Mouse (Mus musculus) heart, postnatal 4 days (tissue): ENCODE data around the gene Pcid2. TPM values are rescaled to one million over a fixed set of nuclear protein-coding genes. Genes with fewer than 3 reads are reported as not detected.
"Not testable (repeated sequence)": the region's sequence is repeated elsewhere in the genome, so short reads cannot be mapped to it uniquely, and the experiment has no call there.

Experiments used
- DNase-seq: peaks from one replicate; pipeline ENCODE4 v3.0.0; 2021
- microRNA-seq, 2 experiments: library from miRNA; unstranded; fragments of <30 nt; microRNA quantifications; one replicate each; pipeline ENCODE4 v1.2.0; 2021 to 2022
- total RNA-seq, 2 experiments: library from RNA; stranded (reverse); gene quantifications; 2 replicates each; pipeline ENCODE4 v1.2.3; 2021

The Pcid2 gene
- total RNA-seq, 2 experiments from 2014 or later, result 14.0 TPM

DNA sequence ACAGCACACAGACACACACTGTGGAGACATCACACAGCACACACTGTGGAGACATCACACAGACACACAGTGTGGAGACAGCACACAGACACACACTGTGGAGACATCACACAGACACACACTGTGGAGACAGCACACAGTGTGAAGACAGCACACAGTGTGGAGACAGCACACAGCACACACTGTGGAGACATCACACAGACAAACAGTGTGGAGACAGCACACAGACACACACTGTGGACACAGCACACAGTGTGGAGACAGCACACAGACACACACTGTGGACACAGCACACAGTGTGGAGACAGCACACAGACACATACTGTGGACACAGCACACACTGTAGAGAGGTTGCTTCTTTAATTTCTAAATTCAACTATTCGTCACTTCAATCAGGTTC is 29.7 kb downstream of the Pcid2 start:
- DNase-seq, result not testable (repeated sequence)

DNA sequence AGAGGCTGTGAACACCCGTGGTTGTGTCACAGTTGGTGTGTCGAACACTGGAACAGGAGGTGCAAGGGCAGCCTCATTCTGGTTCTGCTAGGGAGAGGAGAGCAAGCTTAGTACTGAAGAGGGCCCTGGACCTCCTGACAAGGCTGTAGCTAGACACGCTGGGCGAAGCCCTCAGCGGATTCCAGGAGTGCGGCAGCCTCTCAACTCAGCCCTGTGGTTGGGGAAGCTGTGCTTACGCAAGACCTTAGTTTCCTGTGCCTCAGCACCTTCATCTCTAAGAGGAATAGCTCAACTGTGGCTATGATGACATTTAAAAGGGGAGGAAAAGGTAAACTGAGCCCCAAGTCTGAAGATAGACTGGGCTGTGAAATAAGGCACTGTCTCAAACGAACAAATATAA is 30.2 kb downstream of the Pcid2 start:
- no peak for DNase-seq

DNA sequence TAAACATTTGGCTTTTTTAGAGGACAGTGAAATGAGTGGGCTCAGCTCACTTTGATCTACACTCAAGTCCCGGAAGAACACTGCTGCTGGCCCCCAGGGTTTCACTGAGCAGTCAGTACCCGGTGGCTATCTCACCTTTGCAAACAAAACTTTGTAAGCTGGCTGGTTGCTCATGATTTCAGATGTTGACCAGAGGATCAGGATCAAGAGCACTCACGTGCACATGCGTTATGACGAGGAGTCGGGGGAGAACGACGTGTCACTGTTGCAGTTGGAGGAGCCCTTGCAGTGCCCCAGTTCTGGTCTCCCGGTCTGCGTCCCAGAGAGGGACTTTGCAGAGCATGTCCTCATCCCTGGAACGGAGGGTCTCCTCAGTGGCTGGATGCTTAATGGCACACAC is 32.0 kb downstream of the Pcid2 start:
- DNase-seq, result no peak

DNA sequence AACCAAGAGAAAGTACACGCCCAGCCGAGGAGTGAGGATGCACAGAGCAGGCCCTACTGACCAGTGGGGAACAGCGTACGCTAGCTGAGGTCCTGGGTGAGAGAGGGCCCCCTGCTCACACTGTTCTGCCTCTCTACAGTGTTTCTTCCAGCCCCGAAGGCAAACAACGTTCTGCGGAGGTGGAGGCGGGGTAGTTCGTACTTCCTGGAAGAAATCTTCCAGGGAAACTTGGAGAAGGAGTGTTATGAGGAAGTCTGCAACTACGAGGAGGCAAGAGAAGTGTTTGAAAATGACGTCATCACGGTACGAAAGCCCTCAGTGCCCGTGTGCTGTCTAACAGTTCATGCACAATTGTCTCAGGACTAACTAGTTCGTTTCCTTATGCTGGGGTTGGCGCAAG is 42.1 kb downstream of the Pcid2 start:
- DNase-seq, result no peak

DNA sequence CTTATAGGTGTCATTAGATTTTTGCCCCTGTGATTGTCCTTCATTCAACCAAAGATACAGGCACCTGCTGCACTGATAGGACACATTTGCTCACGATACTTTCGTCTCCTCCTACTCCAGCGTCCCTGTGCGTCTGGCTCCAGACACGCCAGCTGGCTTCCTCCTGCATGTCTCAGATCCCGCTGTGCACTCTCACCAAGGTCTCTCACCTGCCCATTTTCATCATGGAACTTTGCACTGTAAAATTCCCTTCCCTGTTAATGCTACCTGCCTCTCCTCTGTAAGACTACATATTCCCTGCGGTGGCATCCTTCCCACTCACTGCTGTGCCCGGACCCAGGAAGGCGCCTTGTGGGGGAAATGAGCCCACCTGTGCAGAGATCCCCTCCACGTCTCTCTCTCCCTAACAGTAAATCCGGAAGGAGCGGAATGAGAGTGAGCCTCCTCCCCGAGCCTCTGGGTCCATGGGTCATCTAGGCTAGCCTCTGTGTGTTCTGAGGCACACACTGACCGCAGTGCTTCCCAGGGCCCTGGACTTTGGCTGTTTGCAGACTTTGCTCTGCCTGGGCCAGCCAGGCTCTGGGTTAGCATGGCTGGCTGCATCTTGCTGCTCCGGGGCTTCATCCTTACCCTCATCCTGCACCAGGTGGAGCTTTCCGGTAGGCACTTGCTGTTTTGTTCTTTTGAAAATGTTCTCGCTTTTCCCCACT is 44.7 kb downstream of the Pcid2 start, which contains the start of gene Proz:
Gene Proz, plus strand, starts transcription at position 474 of the 710 bp plus-strand sequence.
- no peak for DNase-seq

DNA sequence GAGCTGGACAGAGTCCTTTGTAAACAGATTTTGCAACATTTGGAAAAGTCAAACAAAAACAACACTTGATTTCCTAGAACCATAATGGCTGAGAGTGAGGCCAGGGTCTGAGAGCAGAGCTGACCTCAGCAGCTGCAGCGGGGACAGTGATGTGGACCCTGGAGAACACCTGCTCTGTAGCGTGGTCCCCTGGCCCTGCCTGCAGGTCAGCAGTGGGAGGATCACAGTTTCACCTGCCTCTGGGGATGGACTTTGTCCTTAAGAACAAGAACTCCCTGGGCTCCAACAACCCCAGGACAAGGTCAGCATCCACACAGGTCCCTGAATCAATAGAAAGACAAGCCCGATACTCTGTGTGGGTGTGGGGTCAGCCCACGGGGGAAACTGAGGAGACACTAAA is 47.9 kb downstream of the Pcid2 start:
- no peak for DNase-seq

DNA sequence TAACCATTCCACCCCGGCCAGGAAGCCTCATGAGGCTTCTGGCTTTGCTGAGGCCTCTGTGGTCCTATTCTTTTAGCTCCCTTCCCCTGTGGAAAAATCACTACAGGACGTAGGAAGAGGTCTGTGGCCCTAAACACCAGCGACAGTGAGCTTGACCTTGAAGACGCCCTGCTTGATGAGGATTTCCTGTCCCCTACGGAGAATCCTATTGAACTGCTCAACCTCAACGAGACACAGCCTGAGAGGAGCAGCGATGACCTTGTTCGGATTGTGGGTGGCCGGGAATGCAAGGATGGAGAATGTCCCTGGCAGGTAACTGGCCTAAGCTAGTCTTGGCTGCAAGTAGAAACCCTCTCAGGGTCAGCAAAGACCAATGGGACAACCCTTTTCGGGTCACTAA is 54.7 kb downstream of the Pcid2 start:
- no peak for DNase-seq

DNA sequence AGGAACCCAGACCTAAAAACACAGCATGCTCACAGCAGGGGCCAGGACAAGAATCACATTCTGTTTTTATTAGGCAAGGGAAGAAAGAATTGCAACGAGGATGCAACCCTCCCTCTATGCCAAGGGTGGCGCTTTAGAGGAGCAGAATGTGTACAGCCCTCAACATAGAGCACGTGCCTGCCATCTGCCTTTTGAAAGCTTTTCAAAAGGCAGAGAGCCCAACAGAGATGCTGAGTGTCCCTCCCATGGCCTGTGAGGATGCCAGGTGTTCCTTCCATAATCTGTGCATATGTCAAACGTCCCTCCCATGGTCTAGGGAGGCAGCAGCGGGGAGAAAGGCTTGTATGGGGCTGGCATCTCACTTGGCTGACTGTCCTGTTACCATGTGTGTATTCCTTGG is 57.6 kb downstream of the Pcid2 start:
- no peak for DNase-seq

DNA sequence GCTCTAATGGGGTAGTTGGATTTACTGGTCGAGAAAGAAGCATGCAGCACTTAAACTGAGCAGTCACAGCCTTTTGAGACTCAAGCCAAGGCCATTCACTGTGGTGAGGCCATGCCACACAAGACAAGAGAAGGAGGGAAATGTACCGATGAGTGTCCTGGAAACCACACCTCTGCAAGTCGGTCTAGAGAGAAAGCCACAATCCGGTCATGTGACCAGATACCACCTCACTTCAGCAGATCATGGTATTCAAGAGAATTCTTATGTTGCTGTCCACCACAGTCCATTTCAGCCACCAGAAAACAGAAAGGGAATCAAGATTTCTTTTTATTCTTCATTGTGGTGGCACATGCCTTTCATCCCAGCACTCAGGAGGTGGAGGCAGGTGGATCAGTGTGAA is 63.8 kb downstream of the Pcid2 start:
- DNase-seq, result no peak

DNA sequence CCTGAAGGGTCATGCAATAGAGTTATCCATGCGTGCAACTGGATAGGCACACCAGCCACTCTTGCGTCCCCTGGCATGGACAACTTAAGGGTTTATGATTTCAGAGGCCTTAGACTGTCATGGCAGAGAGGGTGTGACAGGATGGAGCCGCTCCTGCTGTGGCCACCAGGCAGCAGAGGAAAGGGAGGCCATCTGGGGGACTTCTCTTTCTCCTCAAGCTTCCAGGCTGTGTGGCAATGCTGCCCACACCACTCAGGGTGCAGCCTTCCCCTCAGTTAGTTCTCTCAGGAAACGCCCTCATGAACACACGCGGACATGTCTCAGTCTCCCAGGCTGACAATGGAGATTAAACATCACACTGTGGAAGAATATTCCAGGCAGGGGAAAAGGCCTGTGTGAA is 66.2 kb downstream of the Pcid2 start:
- no peak for DNase-seq

DNA sequence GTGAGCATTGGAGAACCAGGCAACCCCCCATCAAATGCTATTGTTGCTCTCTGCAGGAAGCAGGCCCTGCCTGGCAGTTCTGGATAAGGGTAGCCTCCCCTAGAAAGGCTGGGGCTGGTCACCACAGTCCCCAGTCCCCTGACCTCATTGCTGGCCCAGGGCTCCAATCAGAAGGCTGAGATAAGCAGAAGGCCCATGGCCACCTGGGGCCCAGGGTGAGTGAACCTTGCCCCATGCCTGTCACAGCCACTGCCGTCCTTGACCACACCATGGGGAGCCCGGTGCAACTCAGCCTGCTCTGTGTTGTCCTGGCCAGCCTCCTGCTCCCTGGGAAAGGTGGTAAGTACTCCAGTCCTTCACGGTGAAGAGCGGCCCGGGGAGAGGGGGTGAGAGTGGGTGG is 67.7 kb downstream of the Pcid2 start:
- no peak for DNase-seq

DNA sequence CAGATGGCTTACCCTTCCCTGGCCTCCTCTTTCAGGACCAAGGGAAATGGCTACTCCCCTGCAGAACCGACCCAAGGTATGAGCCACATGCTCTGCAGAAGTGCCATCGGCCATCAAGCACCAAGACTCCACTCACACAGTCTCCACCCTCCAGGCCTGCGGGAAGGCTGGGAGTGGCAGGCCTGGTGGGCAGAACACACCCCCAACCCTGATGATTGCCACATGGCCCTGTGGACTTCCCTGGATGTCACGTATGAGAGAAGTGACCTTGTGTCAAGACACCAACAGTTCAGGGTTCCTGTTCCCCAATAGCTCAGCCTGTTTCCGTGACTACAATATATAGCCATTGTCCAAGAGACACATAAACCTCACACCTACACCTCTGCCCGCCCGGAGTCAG is 68.2 kb downstream of the Pcid2 start, which contains the start of gene F10:
Gene F10, plus strand, starts transcription at position 294 of the 400 bp plus-strand sequence.
- no peak for DNase-seq

DNA sequence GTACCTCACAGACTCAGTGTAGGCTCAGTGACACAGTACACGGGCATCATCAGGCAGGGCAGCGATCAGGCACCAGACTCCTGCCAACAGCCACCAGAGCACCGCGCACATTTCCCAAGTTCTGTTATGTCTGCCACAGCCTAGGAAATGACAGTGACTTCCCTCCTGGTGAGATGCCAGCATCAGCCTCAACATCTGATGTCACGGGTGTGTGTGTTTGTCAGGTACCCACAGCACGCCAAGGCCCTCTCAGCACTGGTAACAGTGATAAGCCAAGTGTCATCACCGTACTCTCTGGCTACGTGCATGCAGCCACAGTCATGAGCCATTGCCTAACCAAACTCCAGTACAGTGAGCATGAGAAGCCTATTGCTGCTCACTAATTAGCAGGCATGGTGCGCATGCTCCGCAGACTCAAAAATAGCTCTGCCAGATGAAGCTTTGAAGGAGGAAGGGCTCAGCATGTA is 68.9 kb downstream of the Pcid2 start:
- peak; percentile 20 for DNase-seq

DNA sequence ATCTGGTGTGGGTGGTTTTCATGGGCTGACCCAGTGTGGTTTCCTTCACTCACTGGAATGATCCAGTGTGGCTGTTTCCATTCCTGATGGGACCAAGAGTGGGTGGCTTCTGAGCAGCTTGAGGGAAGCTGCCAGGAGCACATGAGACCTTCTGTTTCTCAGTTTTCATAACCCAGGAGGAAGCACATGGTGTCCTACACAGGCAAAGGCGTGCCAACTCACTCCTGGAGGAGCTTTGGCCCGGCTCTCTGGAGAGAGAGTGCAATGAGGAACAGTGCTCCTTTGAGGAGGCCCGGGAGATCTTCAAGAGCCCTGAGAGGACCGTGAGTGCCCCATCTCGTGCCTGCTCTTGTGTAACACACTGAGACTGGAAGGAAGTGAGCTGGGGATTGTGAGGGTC is 76.8 kb downstream of the Pcid2 start:
- DNase-seq, result no peak

DNA sequence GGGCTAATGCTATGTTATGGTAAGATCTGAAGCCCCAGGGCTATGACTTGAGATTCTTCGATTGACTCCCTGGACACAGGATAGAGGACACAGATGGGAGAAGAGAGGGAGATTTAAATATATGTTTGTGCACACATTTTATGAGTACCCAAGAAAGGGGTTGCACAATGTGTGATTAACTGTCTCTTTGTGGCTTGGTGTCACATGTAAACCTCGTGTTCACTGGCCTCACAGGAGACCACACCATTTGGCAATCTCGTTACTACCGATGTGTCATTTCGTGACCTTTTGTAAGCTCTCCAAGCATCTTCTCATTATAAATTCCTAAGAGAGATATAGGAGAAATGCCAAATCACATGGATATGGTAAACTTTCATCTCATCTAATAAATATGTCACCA is 77.6 kb downstream of the Pcid2 start:
- DNase-seq, result no peak

Small RNA genes lying within 50 kb of the gene (microRNA-seq; reads per million reads assigned to microRNA genes)
- 0 reads per million in 2 experiments for gene Mir7065

Other genes starting within 250 kb of the Pcid2 start
- gene Mcf2l, start 231.7 kb downstream of the Pcid2 start, total RNA-seq, result 10 to 100 TPM; 28.8 to 33.0 TPM
- not detected for gene F7, start 79.4 kb downstream of the Pcid2 start, total RNA-seq
- under 1 TPM; 0.41 to 0.45 TPM for gene F10, start 68.2 kb downstream of the Pcid2 start, total RNA-seq
- not detected for gene Proz, start 44.5 kb downstream of the Pcid2 start, total RNA-seq
- 10 to 100 TPM; 76.7 to 80.0 TPM for gene Cul4a, start 162 bp upstream of the Pcid2 start, total RNA-seq
- gene Lamp1, start 53.7 kb upstream of the Pcid2 start, total RNA-seq, result 100 to 1,000 TPM; 282 to 294 TPM
- 1 to 10 TPM; 6.1 TPM for gene Grtp1, start 95.2 kb upstream of the Pcid2 start, total RNA-seq
- gene Adprhl1, start 148.7 kb upstream of the Pcid2 start, total RNA-seq, result 100 to 1,000 TPM; 376 to 389 TPM
- 10 to 100 TPM; 27.8 to 29.5 TPM for gene Dcun1d2, start 182.7 kb upstream of the Pcid2 start, total RNA-seq
- 10 to 100 TPM; 21.7 to 21.9 TPM for gene Tmco3, start 182.7 kb upstream of the Pcid2 start, total RNA-seq
- 10 to 100 TPM; 74.4 to 82.5 TPM for gene Tfdp1, start 233.3 kb upstream of the Pcid2 start, total RNA-seq